In the genomic region with DNA sequence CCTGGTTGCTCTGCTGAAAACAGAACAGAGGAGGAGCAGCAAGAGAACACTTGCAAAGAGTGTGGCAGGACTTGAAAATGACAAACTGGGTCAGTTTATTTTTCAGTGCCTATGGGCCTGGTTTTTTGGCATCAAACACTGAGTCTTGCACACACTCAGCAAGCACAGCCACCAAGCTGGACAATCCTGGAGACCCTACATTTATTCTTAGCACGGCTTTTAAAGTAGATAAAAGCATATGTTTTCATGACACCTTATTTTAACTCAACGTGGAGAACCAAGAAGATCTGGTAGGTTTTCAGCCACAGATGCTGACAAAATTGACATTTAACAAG, we compare ENCODE assay signal across 13 mouse cellular contexts. TPM values are rescaled to one million over a fixed set of nuclear protein-coding genes. Genes with fewer than 3 reads are reported as not detected.
DNase-seq lines count a peak whose midpoint lies in the region; ATAC-seq and TF ChIP-seq lines count a peak whose summit lies in the region.
"Had no signal": no experiment of that assay in that cellular context is flagged by ENCODE, and none has a peak within 500 bp of the region (broad histone marks: within the 10 kb centered on the region; RNA-seq: fewer than 3 reads in every experiment).

No protein-coding gene starts in this region.

- no peak for ATAC-seq in heart, embryonic 13.5 days (ENCODE audit: extremely low read depth, insufficient number of reproducible peaks, low FRiP score, low TSS enrichment)
- ATAC-seq in liver, embryonic 11.5 days (replicated peaks; ENCODE audit: low FRiP score): no peak
- ATAC-seq in liver, postnatal 0 days: no peak

- peak overlapping the region; percentile 65 for H3K27ac ChIP-seq in heart, embryonic 13.5 days (replicated peaks)
- H3K27ac ChIP-seq in liver, adult 2 months (replicated peaks; ENCODE audit: insufficient read depth, low read depth, low read length): no peak overlapping the region
- H3K27ac ChIP-seq in liver, embryonic 11.5 days (ENCODE audit: low read depth, low read length): no peak overlapping the region
- peak overlapping the region; percentile 57 for H3K27ac ChIP-seq in brown adipose tissue, adult 24 weeks (replicated peaks; ENCODE audit: low read depth, low read length)
- peak overlapping the region; percentile 61 for H3K27ac ChIP-seq in liver, postnatal 0 days (ENCODE audit: low read depth)
- H3K27ac ChIP-seq: forebrain, embryonic 10.5 days; limb, embryonic 13.5 days had no signal

- TF ChIP-seq EP300 in liver, postnatal 0 days (IDR thresholded peaks at IDR 0.05; ENCODE audit: low read depth): no peak

- no peak for TF ChIP-seq CTCF in liver, adult 2 months (IDR thresholded peaks at IDR 0.05; ENCODE audit: low read depth, low read length)
- TF ChIP-seq CTCF in liver, postnatal 0 days (IDR thresholded peaks at IDR 0.05; ENCODE audit: low read depth): no peak

- H3K9me3 ChIP-seq in heart, embryonic 13.5 days: no peaks in the 10 kb centered on the region
- H3K9me3 ChIP-seq in liver, embryonic 11.5 days (ENCODE audit: control insufficient read depth, low read length): no peaks in the 10 kb centered on the region
- no peaks in the 10 kb centered on the region for H3K9me3 ChIP-seq in liver, postnatal 0 days (ENCODE audit: low read length)
- H3K9me3 ChIP-seq: forebrain, embryonic 10.5 days; limb, embryonic 13.5 days had no signal

- intact Hi-C loops in left cerebral cortex, postnatal 36 days (cut with DNase I): no loop called here

- no peak overlapping the region for H3K4me3 ChIP-seq in heart, embryonic 13.5 days
- H3K4me3 ChIP-seq in liver, adult 2 months (ENCODE audit: insufficient read depth, low read depth, low read length): no peak overlapping the region
- H3K4me3 ChIP-seq in liver, embryonic 11.5 days (ENCODE audit: low read depth, low read length): no peak overlapping the region
- no peak overlapping the region for H3K4me3 ChIP-seq in brown adipose tissue, adult 24 weeks (ENCODE audit: insufficient read depth, low read depth, low read length)
- H3K4me3 ChIP-seq in liver, postnatal 0 days (ENCODE audit: low read depth, low read length): no peak overlapping the region
- H3K4me3 ChIP-seq: forebrain, embryonic 10.5 days; limb, embryonic 13.5 days had no signal

- H3K4me1 ChIP-seq in heart, embryonic 13.5 days: peaks cover 67% of the 10 kb centered on the region
- H3K4me1 ChIP-seq in liver, adult 2 months (ENCODE audit: control insufficient read depth, insufficient read depth, low read length): peaks cover 2% of the 10 kb centered on the region; the same call in 1 of the 2 replicates
- H3K4me1 ChIP-seq in liver, embryonic 11.5 days (replicated peaks; ENCODE audit: control insufficient read depth, insufficient read depth, low read length): peaks cover 42% of the 10 kb centered on the region
- peaks cover 32% of the 10 kb centered on the region for H3K4me1 ChIP-seq in brown adipose tissue, adult 24 weeks (ENCODE audit: control insufficient read depth, insufficient read depth, insufficient read length, low read length)
- peaks cover 38% of the 10 kb centered on the region for H3K4me1 ChIP-seq in liver, postnatal 0 days (ENCODE audit: insufficient read depth)

- DNase-seq in heart, adult 8-10 months (ENCODE audit: low spot score): no peak
- peak; percentile 9 for DNase-seq in liver, adult 2 months (ENCODE audit: extremely low read depth, low read depth, low spot score)
- DNase-seq in liver, embryonic 11.5 days (ENCODE audit: low spot score): no peak
- no peak for DNase-seq in liver, postnatal 0 days
- no peak for DNase-seq in urinary bladder, postnatal 10 days (ENCODE audit: low spot score)
- no peak for DNase-seq in left cerebral cortex, postnatal 36 days (ENCODE audit: low spot score in 2 of 2)
- DNase-seq: adrenal gland, postnatal 10 days; cerebellum, adult 11-12 months; gastrocnemius, postnatal 36 days had no signal

- peak overlapping the region; percentile 30 for H3K4me2 ChIP-seq in heart, embryonic 13.5 days
- H3K4me2 ChIP-seq in liver, embryonic 11.5 days: no peak overlapping the region
- no peak overlapping the region; the same call in 1 of the 2 replicates for H3K4me2 ChIP-seq in liver, postnatal 0 days (ENCODE audit: low read depth, low read length)
- H3K4me2 ChIP-seq: limb, embryonic 13.5 days had no signal

- no peaks in the 10 kb centered on the region for H3K27me3 ChIP-seq in heart, embryonic 13.5 days (replicated peaks)
- no peaks in the 10 kb centered on the region for H3K27me3 ChIP-seq in liver, adult 2 months (ENCODE audit: control insufficient read depth, insufficient read depth, low read length)
- H3K27me3 ChIP-seq in liver, embryonic 11.5 days (replicated peaks; ENCODE audit: control insufficient read depth, insufficient read depth, low read length): no peaks in the 10 kb centered on the region
- no peaks in the 10 kb centered on the region for H3K27me3 ChIP-seq in liver, postnatal 0 days (ENCODE audit: insufficient read depth, low read length)
- H3K27me3 ChIP-seq: limb, embryonic 13.5 days had no signal

- no peaks in the 10 kb centered on the region for H3K36me3 ChIP-seq in heart, embryonic 13.5 days
- H3K36me3 ChIP-seq in liver, adult 2 months (ENCODE audit: control insufficient read depth, insufficient read depth, low read length): no peaks in the 10 kb centered on the region
- H3K36me3 ChIP-seq in liver, embryonic 11.5 days (ENCODE audit: control insufficient read depth, insufficient read depth, low read length): no peaks in the 10 kb centered on the region
- H3K36me3 ChIP-seq in liver, postnatal 0 days (replicated peaks; ENCODE audit: insufficient read depth, low read length): no peaks in the 10 kb centered on the region
- H3K36me3 ChIP-seq: limb, embryonic 13.5 days had no signal

- no peak for TF ChIP-seq POLR2A in liver, adult 2 months (IDR thresholded peaks at IDR 0.05; ENCODE audit: extremely low read depth, insufficient read depth, low read length)

- peaks cover 27% of the 10 kb centered on the region; the same call in 1 of the 2 replicates for H3K79me2 ChIP-seq in liver, adult 2 months (ENCODE audit: control insufficient read depth, insufficient read depth, low read length)

- H3K9ac ChIP-seq in heart, embryonic 13.5 days: no peak overlapping the region
- H3K9ac ChIP-seq in liver, adult 2 months (ENCODE audit: low read depth, low read length): no peak overlapping the region
- no peak overlapping the region for H3K9ac ChIP-seq in liver, embryonic 11.5 days (ENCODE audit: low read depth, low read length)
- H3K9ac ChIP-seq in liver, postnatal 0 days (replicated peaks): no peak overlapping the region
- H3K9ac ChIP-seq: limb, embryonic 13.5 days had no signal

- WGBS in heart, embryonic 13.5 days: 36% methylated on average over 2 of the region's 2 CpGs
- WGBS in liver, adult 2 months: 83% methylated on average over 2 of the region's 2 CpGs
- 63% methylated on average over 2 of the region's 2 CpGs for WGBS in liver, embryonic 11.5 days
- 67% methylated on average over 2 of the region's 2 CpGs for WGBS in liver, postnatal 0 days (ENCODE audit: insufficient replicate concordance)

RNA-seq across cellular contexts. Expression of a gene that starts 11.1 kb away (rescaled TPM):
- polyA plus RNA-seq in heart, embryonic 13.5 days (2015; fragmentation: Nextera tagmentation; extraction: Ambion mirVana): 56.0 and 57.8 TPM in 2 replicates
- 10 to 100 TPM; 20.1 to 22.6 (median 21.7) TPM for total RNA-seq in heart, adult 8-10 months (2022)
- total RNA-seq in liver, adult 2 months (2014; rRNA removed): 9.2 and 9.3 TPM in 2 replicates
- 7.4 and 8.0 TPM in 2 replicates for polyA plus RNA-seq in liver, adult 2 months (2012; rRNA removed)
- polyA plus RNA-seq in liver, embryonic 11.5 days (2014; fragmentation: Nextera tagmentation; extraction: Ambion mirVana): 43.2 and 49.9 TPM in 2 replicates
- polyA plus RNA-seq in brown adipose tissue, adult 24 weeks (2012; ENCODE audit: insufficient read depth, insufficient read length, missing spikeins): 11.8 and 18.7 TPM in 2 replicates
- 13.7 and 15.4 TPM in 2 replicates for polyA plus RNA-seq in liver, postnatal 0 days (2015; fragmentation: Nextera tagmentation; extraction: Ambion mirVana)
- total RNA-seq in left cerebral cortex, postnatal 36 days (2021): 100 to 1,000 TPM; 130 to 148 TPM

Comparison
In these comparisons a context has a peak if more than half of its experiments do, and no peak if none do; other contexts are left out.
1. H3K27ac ChIP-seq: peak in heart, embryonic 13.5 days (single experiment), brown adipose tissue, adult 24 weeks (single experiment) and liver, postnatal 0 days (single experiment); none in liver, adult 2 months (single experiment) and liver, embryonic 11.5 days (single experiment).